Mouse (Mus musculus) myocyte (in vitro differentiated cells): Measurements from ENCODE around the gene Clrn1.

Experiments used
- E2F4 ChIP-seq: IDR thresholded peaks from one replicate; pipeline ENCODE4 v1.6.1; 2011; ENCODE audit warnings: mild to moderate bottlenecking, control low read depth, moderate library complexity; ENCODE audit not compliant: insufficient read depth
- POLR2A ChIP-seq: IDR thresholded peaks from one replicate; pipeline ENCODE4 v1.6.1; 2011; ENCODE audit warnings: low read depth, mild to moderate bottlenecking, control low read depth, moderate library complexity; ENCODE audit not compliant: insufficient read length
- REST ChIP-seq: IDR thresholded peaks from one replicate; pipeline ENCODE4 v1.6.1; 2011; ENCODE audit warnings: mild to moderate bottlenecking, control low read depth, moderate library complexity; ENCODE audit not compliant: insufficient read depth, insufficient read length
- SRF ChIP-seq: IDR thresholded peaks from one replicate; pipeline ENCODE4 v1.6.1; 2011; ENCODE audit warnings: low read depth; ENCODE audit not compliant: control insufficient read depth, insufficient read length
- TCF12 ChIP-seq: IDR thresholded peaks from one replicate; pipeline ENCODE4 v1.6.1; 2011; ENCODE audit warnings: mild to moderate bottlenecking, control low read depth; ENCODE audit not compliant: poor library complexity, insufficient read depth, severe bottlenecking
- USF1 ChIP-seq: IDR thresholded peaks from one replicate; pipeline ENCODE4 v1.6.1; 2011; ENCODE audit warnings: low read depth, mild to moderate bottlenecking, control low read depth, moderate library complexity

GRCm38 (mm10) chr3:58882878-58883510 lies 2.1 kb downstream of the Clrn1 start:
- no peak for TF ChIP-seq TCF12
- no peak for TF ChIP-seq POLR2A
- peak; percentile 38 for TF ChIP-seq USF1
- TF ChIP-seq E2F4, result no peak
- no peak for TF ChIP-seq REST
- no peak for TF ChIP-seq SRF
